Mouse (Mus musculus) megakaryocyte, embryonic 14.5 days (primary cell): ENCODE measurements at regions not wholly inside any gene's neighbourhood (a gene's known extent, or its start where the extent isn't known, plus 50 kb on each side); places are given as distances from the start of the nearest gene placed in this dataset.

ENCODE experiments used
- FLI1 ChIP-seq: IDR thresholded peaks from 2 replicates; pipeline ENCODE4 v1.6.1; 2012; ENCODE audit warnings: low read length, inconsistent platforms, mixed read lengths
- GATA1 ChIP-seq: IDR thresholded peaks from 3 replicates; pipeline ENCODE4 v1.6.1; 2012; ENCODE audit warnings: mixed read lengths, low read length, inconsistent platforms, borderline replicate concordance

DNA sequence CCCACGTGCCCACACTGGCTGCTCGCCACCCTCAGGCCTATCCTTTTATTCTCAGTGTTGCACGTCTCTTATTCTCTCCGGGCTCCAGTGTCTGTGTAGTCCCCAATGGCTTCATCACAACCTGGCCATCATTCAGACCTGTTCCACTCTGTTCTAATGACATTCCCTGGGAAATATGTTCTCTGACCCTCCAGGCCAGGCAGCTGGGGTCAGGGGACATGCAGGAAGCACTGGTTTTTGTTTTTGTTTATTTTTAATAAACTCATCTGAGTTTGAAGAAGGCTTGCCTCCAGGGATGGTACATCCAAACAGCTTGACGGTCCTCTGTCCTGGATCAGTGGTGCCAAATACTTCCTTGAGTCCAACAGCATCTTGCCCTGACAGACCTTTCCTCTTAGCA lies 127.4 kb upstream of the Lemd2 start:
- TF ChIP-seq FLI1: no peak
- TF ChIP-seq GATA1: no peak
